Mouse (Mus musculus): ENCODE data around the gene Stam.
"Not testable (repeated sequence)": the region's sequence is repeated elsewhere in the genome, so short reads cannot be mapped to it uniquely, and the experiment has no call there.

The Stam gene

GRCm38 (mm10) chr2:14192046-14192445 is 118.1 kb downstream of the Stam start:
- no peak for DNase-seq (ENCODE audit: low spot score)

- not testable (repeated sequence) for DNase-seq (ENCODE audit: low spot score)
Measured at GRCm38 (mm10) chr2:14198325-14198903, 124.5 kb downstream of the Stam start.

Data from layer of hippocampus, adult 9-10 months (tissue).